Mouse (Mus musculus) hindbrain, embryonic 14.5 days (tissue): ENCODE measurements around the gene BC051142. TPM values are rescaled to one million over a fixed set of nuclear protein-coding genes. Genes with fewer than 3 reads are reported as not detected.

Source experiments
- ATAC-seq: fragments of 200-750 bp; cut with Nextera tagmentation; 2 replicates; pipeline ENCODE4 v1.8.0; 2017; ENCODE audit warnings: moderate number of reproducible peaks, mild to moderate bottlenecking, moderate TSS enrichment, moderate library complexity; ENCODE audit not compliant: low FRiP score
- DNase-seq: peaks from one replicate; pipeline ENCODE4 v3.0.0-alpha.2; 2015; ENCODE audit warnings: low spot score
- H3K27ac ChIP-seq: fragments of 300-500 bp; sonication (generic); 2 replicates; pipeline ENCODE4 v1.5.1; 2014; ENCODE audit warnings: mild to moderate bottlenecking, moderate library complexity
- H3K27me3 ChIP-seq: fragments of 300-500 bp; sonication (generic); 2 replicates; pipeline ENCODE4 v1.6.1; 2014; ENCODE audit warnings: mild to moderate bottlenecking, low read length, mixed read lengths; ENCODE audit not compliant: control insufficient read depth, insufficient read depth
- H3K36me3 ChIP-seq: fragments of 300-500 bp; sonication (generic); replicated peaks from 2 replicates; pipeline ENCODE4 v1.6.1; 2014; ENCODE audit not compliant: control insufficient read depth, insufficient read depth
- H3K4me1 ChIP-seq: fragments of 300-500 bp; sonication (generic); replicated peaks from 2 replicates; pipeline ENCODE4 v1.6.1; 2014; ENCODE audit warnings: antibody characterized with exemption, low read length, mixed read lengths; ENCODE audit not compliant: control insufficient read depth, insufficient read depth
- H3K4me2 ChIP-seq: fragments of 300-500 bp; sonication (generic); replicated peaks from 2 replicates; pipeline ENCODE4 v1.6.1; 2014; ENCODE audit warnings: mild to moderate bottlenecking, moderate library complexity
- H3K4me3 ChIP-seq: fragments of 300-500 bp; sonication (generic); replicated peaks from 2 replicates; pipeline ENCODE4 v1.5.1; 2014; ENCODE audit warnings: mild to moderate bottlenecking, low read length
- H3K9ac ChIP-seq: fragments of 300-500 bp; sonication (generic); 2 replicates; pipeline ENCODE4 v1.6.1; 2014
- H3K9me3 ChIP-seq: fragments of 300-500 bp; sonication (generic); 2 replicates; pipeline ENCODE4 v1.6.1; 2016; ENCODE audit warnings: low read length; ENCODE audit not compliant: control insufficient read depth
- whole genome bisulfite sequencing: fragments of 180-500 bp; shearing (Covaris S2); extraction: QIAGEN DNeasy Blood & Tissue Kit; methylation state at CpG from one replicate; pipeline ENCODE4 v1.1.7; 2014; 5-methylcytosine and 5-hydroxymethylcytosine counted together
- polyA plus RNA-seq: library from polyadenylated mRNA; unstranded; fragments of >200 nt; fragmentation: Nextera tagmentation; extraction: Ambion mirVana; gene quantifications from 2 replicates; pipeline ENCODE4 v1.2.1, GENCODE M21; 2014

BC051142 gene
- polyA plus RNA-seq, 1 experiment from 2014 or later: 5.6 TPM

DNA sequence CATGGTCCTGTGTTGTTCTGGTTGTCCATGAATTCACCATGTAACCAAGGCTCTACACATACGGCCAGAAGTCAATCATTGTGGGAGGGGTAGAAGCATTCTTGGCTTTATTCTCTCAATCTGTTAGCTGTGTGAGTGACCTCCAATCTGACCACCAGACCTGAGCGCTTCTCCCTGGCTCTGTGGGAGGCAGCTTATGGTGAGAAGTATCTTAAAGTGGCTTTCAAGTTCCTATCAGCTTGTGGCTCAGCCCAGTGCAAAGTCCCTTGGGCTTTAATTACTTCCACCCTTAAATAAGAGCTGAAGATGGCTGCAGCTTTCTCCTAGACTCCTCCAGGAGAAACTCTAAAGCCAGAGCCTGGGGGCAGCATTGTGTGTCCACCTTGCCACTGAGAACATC, 21.8 kb upstream of the BC051142 start, which contains the start of gene Btnl1:
Gene Btnl1 (plus strand): TSS at position 286 of the 400 bp plus-strand sequence.
- H3K4me1 ChIP-seq: no peaks in the 10 kb centered on the region
- H3K36me3 ChIP-seq: no peaks in the 10 kb centered on the region
- 80% methylated on average over 2 of the region's 2 CpGs for WGBS
- no peaks in the 10 kb centered on the region for H3K9me3 ChIP-seq
- H3K27me3 ChIP-seq: no peaks in the 10 kb centered on the region
- DNase-seq (no peak), ATAC-seq (no peak)
- H3K27ac ChIP-seq: no peak within 1 kb of the TSS
- H3K4me2 ChIP-seq: no peak within 1 kb of the TSS
- H3K4me3 ChIP-seq: no peak within 1 kb of the TSS
- H3K9ac ChIP-seq: no peak within 1 kb of the TSS

DNA sequence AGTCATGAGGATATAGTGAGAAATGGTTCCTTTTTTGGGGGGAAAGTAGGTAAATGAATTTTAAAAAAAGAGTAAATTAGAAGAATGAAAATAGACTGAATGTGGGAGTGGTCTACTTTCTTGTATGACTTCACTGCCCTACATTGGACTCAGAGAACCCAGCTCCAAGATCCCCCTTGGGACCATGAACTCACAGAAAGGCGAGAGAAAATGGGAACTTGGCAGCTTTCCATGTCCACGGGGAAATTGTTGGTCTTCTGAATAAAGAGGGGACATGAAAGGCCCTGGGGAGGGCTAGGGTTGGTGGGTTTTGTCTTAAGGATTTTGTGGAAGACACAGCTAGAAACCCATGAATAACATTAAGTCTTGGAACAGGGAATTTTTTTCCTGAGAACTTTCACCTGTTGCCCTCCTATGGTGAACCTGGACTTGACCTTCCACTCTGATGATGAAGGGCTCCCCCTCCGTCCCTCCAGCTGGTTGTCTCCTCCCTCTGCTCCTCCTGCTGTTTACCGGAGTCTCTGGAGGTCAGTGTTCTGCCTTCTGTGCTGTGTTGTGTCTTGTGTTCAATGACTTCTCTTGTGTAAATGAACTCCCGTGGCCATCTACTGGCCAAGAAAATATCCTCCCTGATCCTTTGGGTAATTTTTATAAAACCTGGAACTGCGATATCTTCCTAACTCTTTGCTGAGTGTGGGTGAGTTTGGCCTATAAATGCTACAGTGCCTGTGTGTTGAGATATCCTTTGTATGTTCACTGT, 21.0 kb upstream of the BC051142 start:
- Histone ChIP-seq H3K27me3 (no peaks in the 10 kb centered on the region), H3K27ac (no peak overlapping the region), H3K4me3 (no peak overlapping the region), H3K36me3 (no peaks in the 10 kb centered on the region), H3K4me2 (no peak overlapping the region), H3K9me3 (no peaks in the 10 kb centered on the region), H3K9ac (no peak overlapping the region), H3K4me1 (no peaks in the 10 kb centered on the region)
- WGBS: 59% methylated on average over 6 of the region's 6 CpGs
- no peak for ATAC-seq
- DNase-seq: no peak

DNA sequence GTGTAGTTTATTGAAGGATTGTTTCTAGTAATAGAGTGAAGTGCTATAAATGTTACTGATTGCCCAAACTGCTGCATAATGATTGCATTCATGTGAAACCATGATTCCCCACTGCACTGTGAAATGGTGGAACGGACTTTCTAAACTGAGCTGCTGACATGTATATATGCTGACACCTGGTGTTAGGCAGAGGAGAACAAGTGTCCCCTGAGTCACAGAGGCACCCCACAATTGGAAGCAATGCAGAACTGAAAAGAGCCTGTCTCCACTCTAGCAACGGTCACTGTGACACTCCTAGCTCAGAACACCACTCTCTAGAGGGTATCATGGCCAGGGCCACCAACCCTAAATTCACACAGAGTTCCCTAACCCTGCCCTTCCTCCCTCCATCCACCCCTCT, 19.9 kb upstream of the BC051142 start:
- Histone ChIP-seq H3K27ac (no peak overlapping the region), H3K27me3 (no peaks in the 10 kb centered on the region), H3K36me3 (no peaks in the 10 kb centered on the region), H3K4me1 (no peaks in the 10 kb centered on the region), H3K4me3 (no peak overlapping the region), H3K9me3 (no peaks in the 10 kb centered on the region), H3K4me2 (no peak overlapping the region), H3K9ac (no peak overlapping the region)
- DNase-seq: no peak
- WGBS: 75% methylated on average over 2 of the region's 2 CpGs
- ATAC-seq: no peak

DNA sequence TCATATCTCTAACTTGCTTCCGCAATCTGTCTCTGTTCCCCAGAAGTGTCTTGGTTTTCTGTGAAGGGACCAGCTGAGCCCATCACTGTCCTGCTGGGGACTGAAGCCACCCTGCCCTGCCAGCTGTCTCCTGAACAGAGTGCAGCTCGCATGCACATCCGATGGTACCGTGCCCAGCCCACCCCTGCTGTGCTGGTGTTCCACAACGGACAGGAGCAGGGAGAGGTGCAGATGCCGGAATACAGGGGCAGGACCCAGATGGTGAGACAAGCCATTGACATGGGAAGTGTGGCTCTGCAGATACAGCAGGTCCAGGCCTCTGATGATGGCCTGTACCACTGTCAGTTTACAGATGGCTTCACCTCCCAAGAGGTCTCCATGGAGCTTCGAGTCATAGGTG, 19.2 kb upstream of the BC051142 start:
- Histone ChIP-seq H3K4me1 (no peaks in the 10 kb centered on the region), H3K9ac (no peak overlapping the region), H3K27me3 (no peaks in the 10 kb centered on the region), H3K4me2 (no peak overlapping the region), H3K9me3 (no peaks in the 10 kb centered on the region), H3K27ac (no peak overlapping the region), H3K4me3 (no peak overlapping the region), H3K36me3 (no peaks in the 10 kb centered on the region)
- DNase-seq: no peak
- 69% methylated on average over 7 of the region's 7 CpGs for WGBS
- no peak for ATAC-seq

DNA sequence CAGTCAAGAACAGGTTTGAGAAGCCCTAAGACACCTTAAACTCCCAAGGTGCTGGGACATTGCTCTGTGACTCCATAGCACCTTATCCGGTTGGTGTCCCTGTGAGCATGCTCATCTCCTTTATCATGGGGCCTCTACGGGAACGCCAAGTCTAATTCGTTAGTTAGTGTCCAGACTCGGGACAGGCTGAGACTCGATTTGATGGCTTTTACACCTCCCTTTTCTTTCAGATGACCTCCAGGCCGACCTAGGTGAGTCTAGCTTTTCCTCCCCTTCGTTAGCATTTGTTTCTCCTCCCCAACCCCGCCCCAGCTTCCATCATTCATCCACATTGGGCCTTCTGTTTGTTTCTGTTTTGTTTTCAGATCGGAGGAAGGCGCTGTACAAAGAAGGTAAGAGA, 16.7 kb upstream of the BC051142 start:
- WGBS: 76% methylated on average over 11 of the region's 11 CpGs
- Histone ChIP-seq H3K9ac (no peak overlapping the region), H3K27ac (no peak overlapping the region), H3K4me2 (no peak overlapping the region), H3K9me3 (no peaks in the 10 kb centered on the region), H3K36me3 (no peaks in the 10 kb centered on the region), H3K4me1 (no peaks in the 10 kb centered on the region), H3K4me3 (no peak overlapping the region), H3K27me3 (no peaks in the 10 kb centered on the region)
- ATAC-seq: no peak
- no peak for DNase-seq

DNA sequence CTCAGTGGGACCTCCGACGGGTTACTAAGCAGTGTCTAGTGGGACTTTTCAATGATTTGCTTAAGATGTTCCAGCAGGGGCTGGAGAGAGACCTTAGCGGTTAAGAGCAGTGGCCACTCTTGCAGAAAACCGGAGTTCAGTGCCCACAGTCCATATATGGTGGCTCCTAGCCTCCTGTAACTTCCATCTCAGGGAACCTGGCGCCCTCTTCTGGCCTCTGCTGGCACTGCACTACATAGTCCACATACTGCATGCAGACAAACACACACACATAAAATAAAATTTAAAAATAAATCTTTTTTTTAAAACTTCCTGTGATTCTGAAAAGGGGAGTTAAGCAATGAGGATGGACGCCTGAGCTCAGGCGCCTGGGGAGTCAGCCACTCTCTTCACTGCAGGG, 15.4 kb upstream of the BC051142 start:
- Histone ChIP-seq H3K27ac (no peak overlapping the region), H3K4me2 (no peak overlapping the region), H3K9me3 (no peaks in the 10 kb centered on the region), H3K4me1 (no peaks in the 10 kb centered on the region), H3K4me3 (no peak overlapping the region), H3K36me3 (no peaks in the 10 kb centered on the region), H3K27me3 (no peaks in the 10 kb centered on the region), H3K9ac (no peak overlapping the region)
- ATAC-seq: no peak
- DNase-seq: no peak
- 79% methylated on average over 7 of the region's 7 CpGs for WGBS

DNA sequence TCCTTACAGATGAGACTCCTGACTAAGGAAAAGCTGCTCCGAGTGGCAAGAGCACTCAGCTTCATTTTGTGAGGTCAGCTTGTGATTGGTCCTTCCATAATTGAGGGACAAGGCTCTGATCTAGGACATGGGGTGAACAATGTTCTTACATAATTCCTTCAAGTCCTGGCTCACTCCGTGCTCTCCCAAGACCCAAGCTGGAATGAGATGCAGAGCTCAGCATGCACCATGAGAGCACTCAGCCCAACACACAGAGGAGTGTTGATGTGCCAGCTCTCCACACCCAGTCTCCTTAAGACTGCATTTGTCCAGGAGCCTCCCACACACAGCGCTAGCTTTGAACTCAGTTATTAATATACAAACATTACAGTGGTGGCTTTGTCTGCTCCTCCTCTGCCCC, 13.9 kb upstream of the BC051142 start:
- no peak overlapping the region for H3K4me2 ChIP-seq
- H3K4me1 ChIP-seq: no peaks in the 10 kb centered on the region
- H3K9ac ChIP-seq: no peak overlapping the region
- no peak overlapping the region for H3K4me3 ChIP-seq
- H3K9me3 ChIP-seq: no peaks in the 10 kb centered on the region
- ATAC-seq: no peak
- H3K27ac ChIP-seq: no peak overlapping the region
- no peaks in the 10 kb centered on the region for H3K27me3 ChIP-seq
- no peaks in the 10 kb centered on the region for H3K36me3 ChIP-seq
- 69% methylated on average over 3 of the region's 3 CpGs for WGBS
- no peak for DNase-seq

DNA sequence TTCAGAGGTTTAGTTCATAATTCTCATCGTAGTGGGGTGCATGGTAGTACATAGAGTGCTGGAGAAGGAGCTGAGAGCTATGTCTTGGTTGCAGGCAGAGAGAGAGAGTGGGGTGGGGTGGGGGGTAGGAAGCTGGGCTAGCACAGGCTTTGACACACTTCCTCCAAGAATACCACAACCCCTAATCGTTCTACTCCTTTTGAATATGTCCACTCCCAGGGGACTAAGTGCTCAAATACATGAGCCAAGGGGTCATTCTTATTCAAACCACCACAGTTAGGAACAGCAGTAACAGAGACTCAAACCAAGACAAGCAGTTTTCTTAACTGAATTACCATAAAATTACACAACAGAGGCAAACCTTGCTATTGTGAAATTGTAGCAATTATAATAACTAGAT, 12.0 kb upstream of the BC051142 start:
- ATAC-seq (no peak), DNase-seq (no peak)
- no peaks in the 10 kb centered on the region for H3K4me1 ChIP-seq
- H3K4me3 ChIP-seq: no peak overlapping the region
- no peak overlapping the region for H3K9ac ChIP-seq
- H3K9me3 ChIP-seq: no peaks in the 10 kb centered on the region
- no peaks in the 10 kb centered on the region for H3K27me3 ChIP-seq
- H3K4me2 ChIP-seq: no peak overlapping the region
- H3K36me3 ChIP-seq: no peaks in the 10 kb centered on the region
- no peak overlapping the region for H3K27ac ChIP-seq
- 78% methylated on average over 2 of the region's 2 CpGs for WGBS

DNA sequence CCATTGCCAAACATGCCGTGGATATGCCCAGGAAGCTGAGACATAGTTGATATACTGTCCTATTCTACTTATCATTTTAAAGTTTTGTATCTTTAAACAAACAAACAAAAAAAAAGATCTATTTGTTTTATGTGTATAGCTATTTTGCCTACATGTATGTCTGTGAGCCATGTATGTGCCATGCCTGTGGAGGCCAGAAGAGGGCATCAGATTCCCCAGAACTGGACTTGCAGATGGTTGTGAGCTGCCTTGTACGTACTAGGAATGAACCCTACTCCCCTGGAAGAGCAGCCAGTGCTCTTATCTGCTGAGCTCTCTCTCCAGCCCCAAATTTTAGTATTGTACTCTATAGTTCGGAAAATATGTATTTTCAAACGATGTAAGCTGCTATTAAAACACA, 10.1 kb upstream of the BC051142 start:
- H3K27ac ChIP-seq: no peak overlapping the region
- H3K4me2 ChIP-seq: no peak overlapping the region
- no peak overlapping the region for H3K9ac ChIP-seq
- no peak overlapping the region for H3K4me3 ChIP-seq
- DNase-seq (peak; percentile 46), ATAC-seq (no peak)
- 26% methylated on average over 4 of the region's 4 CpGs for WGBS
- no peaks in the 10 kb centered on the region for H3K27me3 ChIP-seq
- H3K4me1 ChIP-seq: no peaks in the 10 kb centered on the region
- H3K9me3 ChIP-seq: no peaks in the 10 kb centered on the region
- no peaks in the 10 kb centered on the region for H3K36me3 ChIP-seq

DNA sequence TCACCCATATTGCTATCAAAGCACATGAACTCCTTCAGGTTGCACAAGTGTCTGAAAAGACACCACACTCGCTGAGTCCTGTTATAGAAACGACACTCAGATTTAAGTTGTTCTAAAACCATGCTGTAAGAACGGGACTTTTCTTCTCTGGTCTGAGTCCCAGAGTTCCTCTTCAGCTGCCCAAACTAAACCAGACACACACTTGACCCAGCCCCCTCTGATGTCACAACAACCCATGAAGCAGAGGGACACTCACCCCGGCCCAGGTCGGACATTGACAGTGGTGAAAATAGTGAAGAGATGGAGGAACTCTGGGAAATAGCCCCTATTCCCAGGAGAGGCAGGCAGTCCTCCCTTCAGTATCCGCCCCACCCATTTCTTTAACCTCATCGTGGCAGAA, 7.1 kb upstream of the BC051142 start:
- 78% methylated on average over 7 of the region's 7 CpGs for WGBS
- 0 out of 2 replicates have a peak overlapping the region, but pooled peaks have one; percentile 64 for H3K4me2 ChIP-seq

More for the DNA sequence above, 7.1 kb upstream of the BC051142 start:
- no peak overlapping the region for H3K27ac ChIP-seq
- H3K9ac ChIP-seq: no peak overlapping the region
- H3K4me1 ChIP-seq: no peaks in the 10 kb centered on the region
- H3K9me3 ChIP-seq: no peaks in the 10 kb centered on the region
- no peaks in the 10 kb centered on the region for H3K36me3 ChIP-seq
- DNase-seq: no peak
- H3K27me3 ChIP-seq: no peaks in the 10 kb centered on the region
- ATAC-seq: no peak
- no peak overlapping the region for H3K4me3 ChIP-seq
